Mouse (Mus musculus) midbrain, embryonic 14.5 days (tissue): ENCODE data around the gene Psg19. TPM values are rescaled to one million over a fixed set of nuclear protein-coding genes. Genes with fewer than 3 reads are reported as not detected.

Source experiments
- ATAC-seq: fragments of 200-750 bp; cut with Nextera tagmentation; 2 replicates; pipeline ENCODE4 v1.8.0; 2017; ENCODE audit warnings: moderate number of reproducible peaks, moderate library complexity; ENCODE audit not compliant: low FRiP score, low TSS enrichment
- DNase-seq: peaks from one replicate; pipeline ENCODE4 v3.0.0-alpha.2; 2015
- H3K27ac ChIP-seq: fragments of 300-500 bp; sonication (generic); replicated peaks from 2 replicates; pipeline ENCODE4 v1.5.1; 2014; ENCODE audit warnings: mild to moderate bottlenecking, low read depth, low read length, moderate library complexity
- H3K27me3 ChIP-seq: fragments of 300-500 bp; sonication (generic); 2 replicates; pipeline ENCODE4 v1.6.1; 2014; ENCODE audit warnings: low read length, control low read depth, mixed read lengths; ENCODE audit not compliant: control insufficient read depth, insufficient read depth
- H3K36me3 ChIP-seq: fragments of 300-500 bp; sonication (generic); 2 replicates; pipeline ENCODE4 v1.6.1; 2014; ENCODE audit warnings: low read length, control low read depth; ENCODE audit not compliant: control insufficient read depth, insufficient read depth
- H3K4me1 ChIP-seq: fragments of 300-500 bp; sonication (generic); 2 replicates; pipeline ENCODE4 v1.6.1; 2014; ENCODE audit warnings: mild to moderate bottlenecking, antibody characterized with exemption, low read length, control low read depth; ENCODE audit not compliant: control insufficient read depth, insufficient read depth
- H3K4me2 ChIP-seq: fragments of 300-500 bp; sonication (generic); 2 replicates; pipeline ENCODE4 v1.6.1; 2014; ENCODE audit warnings: mild to moderate bottlenecking, low read length, moderate library complexity
- H3K4me3 ChIP-seq: fragments of 300-500 bp; sonication (generic); replicated peaks from 2 replicates; pipeline ENCODE4 v1.5.1; 2014; ENCODE audit warnings: low read depth, low read length
- H3K9ac ChIP-seq: fragments of 300-500 bp; sonication (generic); replicated peaks from 2 replicates; pipeline ENCODE4 v1.6.1; 2014; ENCODE audit warnings: mild to moderate bottlenecking, low read length, moderate library complexity
- H3K9me3 ChIP-seq: fragments of 300-500 bp; sonication (generic); 2 replicates; pipeline ENCODE4 v1.6.1; 2016; ENCODE audit warnings: low read length, control low read depth, mixed read lengths; ENCODE audit not compliant: control insufficient read depth
- whole genome bisulfite sequencing: fragments of 180-500 bp; shearing (Covaris S2); extraction: QIAGEN DNeasy Blood & Tissue Kit; methylation state at CpG from one replicate; pipeline ENCODE4 v1.1.7; 2014; 5-methylcytosine and 5-hydroxymethylcytosine counted together
- polyA plus RNA-seq: library from polyadenylated mRNA; unstranded; fragments of >200 nt; fragmentation: Nextera tagmentation; extraction: Ambion mirVana; gene quantifications from 2 replicates; pipeline ENCODE4 v1.2.1, GENCODE M21; 2014

Psg19 gene
- not detected in 2 replicates for polyA plus RNA-seq

DNA sequence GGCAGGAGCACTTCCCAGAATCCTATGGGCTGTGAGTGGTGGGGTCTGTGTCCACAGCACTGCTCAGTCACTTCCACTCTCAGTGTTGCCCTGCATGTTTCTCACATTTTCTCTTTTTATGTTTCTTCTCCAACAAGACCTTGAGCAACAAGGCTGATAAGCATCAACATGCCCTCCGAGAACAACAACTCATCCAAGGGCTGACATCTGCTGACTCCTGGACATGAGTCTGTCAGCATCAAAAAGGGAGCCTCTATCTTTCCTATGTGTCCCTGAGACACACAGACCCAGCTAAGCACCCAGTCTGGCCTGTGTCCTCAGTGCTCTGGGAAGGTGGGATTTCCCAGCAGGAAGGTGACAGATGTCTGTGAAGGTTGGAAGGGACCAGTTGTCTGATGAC lies at the start of gene Psg19:
Psg19 (minus strand) TSS at position 101 of the 400 bp plus-strand sequence.
- Histone ChIP-seq H3K4me1 (no peaks in the 10 kb centered on the region), H3K9ac (no peak within 1 kb of the TSS), H3K9me3 (no peaks in the 10 kb centered on the region), H3K27me3 (no peaks in the 10 kb centered on the region), H3K4me3 (no peak within 1 kb of the TSS), H3K4me2 (no peak within 1 kb of the TSS), H3K36me3 (no peaks in the 10 kb centered on the region), H3K27ac (no peak within 1 kb of the TSS)
- DNase-seq (no peak), ATAC-seq (no peak)
- 92% methylated on average over 1 of the region's 1 CpGs for WGBS

DNA sequence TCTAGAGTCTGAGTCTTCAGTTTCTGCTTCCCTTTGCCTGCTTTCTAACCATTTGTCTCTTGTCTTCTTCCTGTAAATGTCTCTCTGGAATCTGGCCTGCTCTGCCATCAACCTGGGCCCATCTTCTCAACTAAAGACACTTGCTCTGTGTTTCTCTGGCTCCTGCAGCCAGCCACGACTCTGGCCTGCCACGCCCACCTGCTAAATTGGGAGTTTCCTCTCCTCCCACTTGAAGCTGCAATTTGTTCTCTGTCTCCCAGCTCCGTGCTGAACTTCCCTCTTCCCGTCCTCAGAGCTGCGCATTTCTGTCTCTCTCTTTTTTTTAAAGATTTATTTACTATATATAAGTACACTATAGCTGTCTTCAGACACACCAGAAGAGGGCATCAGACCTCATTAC lies 46.5 kb upstream of the Psg19 start:
- Histone ChIP-seq H3K9me3 (no peaks in the 10 kb centered on the region), H3K36me3 (no peaks in the 10 kb centered on the region), H3K4me1 (0 out of 2 replicates have a peak, but pooled peaks cover 4% of the 10 kb centered on the region), H3K9ac (no peak overlapping the region), H3K27me3 (no peaks in the 10 kb centered on the region), H3K27ac (no peak overlapping the region), H3K4me2 (no peak overlapping the region), H3K4me3 (no peak overlapping the region)
- 54% methylated on average over 5 of the region's 5 CpGs for WGBS
- DNase-seq (no peak), ATAC-seq (no peak)

DNA sequence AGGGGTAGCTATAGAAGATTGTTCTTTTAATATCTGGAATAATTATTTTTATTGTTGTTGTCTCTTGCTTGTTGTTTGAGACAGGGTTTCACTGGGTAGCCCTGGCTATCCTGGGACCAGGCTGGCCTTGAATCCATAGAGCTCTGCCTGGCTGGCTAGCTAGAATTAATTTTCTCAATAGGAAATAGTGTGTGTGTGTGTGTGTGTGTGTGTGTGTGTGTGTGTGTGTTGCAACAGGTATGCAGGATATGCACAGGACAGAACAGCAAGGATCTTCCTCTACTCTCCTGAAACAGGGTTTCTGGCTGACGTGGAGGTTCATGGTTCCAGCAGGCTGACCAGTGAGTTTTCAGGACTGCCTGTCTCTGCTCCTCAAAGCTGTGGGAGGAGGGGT lies 42.9 kb upstream of the Psg19 start:
- Histone ChIP-seq H3K36me3 (no peaks in the 10 kb centered on the region), H3K27me3 (no peaks in the 10 kb centered on the region), H3K9me3 (no peaks in the 10 kb centered on the region), H3K4me2 (peak overlapping the region; percentile 62), H3K27ac (no peak overlapping the region), H3K4me3 (no peak overlapping the region), H3K9ac (no peak overlapping the region), H3K4me1 (0 out of 2 replicates have a peak, but pooled peaks cover 4% of the 10 kb centered on the region)
- 68% methylated on average over 1 of the region's 1 CpGs for WGBS
- ATAC-seq, result no peak
- no peak for DNase-seq

DNA sequence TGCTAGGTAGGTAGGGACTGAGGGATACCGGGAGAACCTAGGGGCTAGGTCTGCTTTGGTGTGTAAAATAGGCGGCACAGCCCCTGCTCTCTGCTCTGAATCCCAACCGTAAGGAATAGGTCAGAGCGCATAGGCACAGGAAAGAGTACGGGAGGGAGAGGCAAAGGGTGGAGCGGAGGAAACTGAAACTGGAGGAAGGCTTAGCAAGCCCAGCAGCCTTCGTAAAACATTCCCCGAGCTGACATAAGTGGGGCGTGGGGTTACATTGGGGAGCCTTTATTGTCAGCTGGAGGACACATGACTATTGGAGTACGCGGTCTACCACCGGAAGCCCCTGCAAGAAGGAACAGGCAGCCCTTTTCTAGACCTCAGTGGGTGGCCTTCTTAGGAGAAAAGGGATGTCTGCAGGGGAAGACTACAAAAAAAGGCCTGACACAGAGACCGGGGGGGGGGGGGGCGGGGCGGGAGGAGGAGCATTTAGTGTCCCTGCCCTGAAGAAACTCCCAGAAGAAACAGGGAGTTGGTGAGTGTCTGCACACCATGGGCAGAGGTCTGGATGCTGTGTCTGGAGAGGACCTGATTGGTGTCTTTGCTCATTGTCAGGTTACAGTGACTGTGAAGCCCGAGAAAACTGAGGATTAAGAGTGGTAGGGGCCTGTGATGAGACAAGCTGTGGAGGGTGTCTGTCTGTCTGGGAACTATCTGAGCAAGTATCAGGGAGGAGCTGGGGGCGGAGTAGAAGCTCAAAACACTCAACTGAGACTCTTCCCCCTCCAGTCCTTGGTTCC lies 42.3 kb upstream of the Psg19 start:
- H3K4me1 ChIP-seq, result 0 out of 2 replicates have a peak, but pooled peaks cover 4% of the 10 kb centered on the region
- no peaks in the 10 kb centered on the region for H3K9me3 ChIP-seq
- ATAC-seq, result peak; percentile 53; the same call in 1 of the 2 replicates

DNA sequence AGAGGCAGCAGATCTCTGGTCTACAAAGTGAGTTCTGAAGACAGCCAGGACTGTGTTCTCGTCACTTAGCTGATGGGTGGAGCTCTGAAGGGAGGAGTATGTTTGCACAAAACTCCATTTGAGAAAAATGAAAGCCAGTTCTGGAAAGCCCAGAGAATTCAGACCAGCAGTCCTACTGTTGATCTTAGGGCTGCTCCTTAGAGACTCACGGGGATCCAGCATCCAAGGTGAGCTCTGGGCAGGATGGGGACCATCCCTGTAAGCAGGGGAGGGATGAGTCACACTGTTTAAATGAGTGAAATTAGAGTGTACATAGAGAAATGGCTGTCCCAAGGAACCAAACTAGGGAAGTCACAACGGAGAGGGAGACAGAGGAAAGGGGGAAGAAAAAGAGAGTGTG lies 41.5 kb upstream of the Psg19 start, which contains the start of gene Mill2:
Mill2 (plus strand) TSS at position 102 of the 400 bp plus-strand sequence.
- 0 out of 2 replicates have a peak, but pooled peaks cover 4% of the 10 kb centered on the region for H3K4me1 ChIP-seq
- peak within 1 kb of the TSS; percentile 50 for H3K9ac ChIP-seq
- H3K4me3 ChIP-seq, result peak within 1 kb of the TSS; percentile 31
- WGBS, result 24% methylated on average over 3 of the region's 3 CpGs
- no peak for DNase-seq
- H3K36me3 ChIP-seq, result no peaks in the 10 kb centered on the region
- peak within 1 kb of the TSS; percentile 32; the same call in 1 of the 2 replicates for H3K27ac ChIP-seq
- H3K4me2 ChIP-seq, result peak within 1 kb of the TSS; percentile 62
- no peaks in the 10 kb centered on the region for H3K9me3 ChIP-seq
- ATAC-seq, result no peak
- no peaks in the 10 kb centered on the region for H3K27me3 ChIP-seq

More for the DNA sequence above, 42.3 kb upstream of the Psg19 start:
- 6% methylated on average over 14 of the region's 17 CpGs for WGBS
- peak; percentile 56 for DNase-seq
- Histone ChIP-seq H3K36me3 (no peaks in the 10 kb centered on the region), H3K9ac (peak overlapping the region; percentile 50), H3K4me2 (peak overlapping the region; percentile 62), H3K27ac (peak overlapping the region; percentile 32; the same call in 1 of the 2 replicates), H3K4me3 (peak overlapping the region; percentile 31), H3K27me3 (no peaks in the 10 kb centered on the region)

DNA sequence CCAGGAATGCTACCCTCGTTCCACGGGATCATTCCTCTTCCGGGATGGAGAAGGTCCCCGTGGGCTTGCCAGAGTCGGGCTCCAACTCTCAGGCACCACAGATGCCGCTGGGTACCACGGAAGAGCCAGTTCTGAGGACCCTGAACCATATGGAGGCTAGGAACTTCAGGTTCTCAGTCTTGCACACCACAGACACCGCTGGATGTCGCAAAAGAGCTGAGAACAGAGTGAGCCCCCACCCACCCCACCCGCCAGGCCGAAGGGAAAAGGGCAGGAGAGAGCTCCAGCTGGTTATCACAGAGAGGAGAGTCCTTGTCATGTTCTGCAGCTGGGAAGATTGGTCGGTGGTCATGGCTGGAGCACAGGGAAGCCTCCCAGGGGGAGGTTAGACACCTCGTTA lies 34.0 kb upstream of the Psg19 start:
- no peak overlapping the region for H3K4me3 ChIP-seq
- H3K27me3 ChIP-seq, result no peaks in the 10 kb centered on the region
- no peak overlapping the region for H3K4me2 ChIP-seq
- no peak for DNase-seq
- WGBS, result 53% methylated on average over 13 of the region's 13 CpGs
- H3K27ac ChIP-seq, result no peak overlapping the region
- no peaks in the 10 kb centered on the region for H3K9me3 ChIP-seq
- ATAC-seq, result no peak
- no peaks in the 10 kb centered on the region for H3K36me3 ChIP-seq
- no peak overlapping the region for H3K9ac ChIP-seq
- H3K4me1 ChIP-seq, result no peaks in the 10 kb centered on the region

DNA sequence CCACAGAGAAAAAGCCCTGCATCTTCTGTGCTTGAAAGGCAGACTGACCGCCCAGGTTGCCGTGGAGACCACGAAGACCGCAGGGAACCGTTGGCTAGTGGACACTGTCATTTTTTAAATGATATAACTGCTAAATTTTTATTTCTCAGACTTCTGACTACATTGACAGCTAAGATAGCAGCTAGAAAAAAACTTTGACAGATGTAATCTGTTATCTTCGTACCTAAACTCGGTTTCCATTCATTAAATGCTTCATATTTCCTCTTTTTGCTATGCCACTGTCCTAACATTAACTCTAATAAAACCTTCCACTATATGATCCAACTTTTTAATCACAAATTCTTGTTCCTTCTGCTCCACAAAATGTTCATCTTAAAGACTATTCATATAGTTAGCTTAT lies 31.2 kb upstream of the Psg19 start:
- no peak overlapping the region for H3K9ac ChIP-seq
- H3K4me1 ChIP-seq, result no peaks in the 10 kb centered on the region
- DNase-seq (no peak), ATAC-seq (no peak)
- H3K27ac ChIP-seq, result no peak overlapping the region
- H3K36me3 ChIP-seq, result no peaks in the 10 kb centered on the region
- H3K4me3 ChIP-seq, result no peak overlapping the region
- 72% methylated on average over 7 of the region's 7 CpGs for WGBS
- H3K27me3 ChIP-seq, result no peaks in the 10 kb centered on the region
- H3K9me3 ChIP-seq, result no peaks in the 10 kb centered on the region
- no peak overlapping the region for H3K4me2 ChIP-seq

DNA sequence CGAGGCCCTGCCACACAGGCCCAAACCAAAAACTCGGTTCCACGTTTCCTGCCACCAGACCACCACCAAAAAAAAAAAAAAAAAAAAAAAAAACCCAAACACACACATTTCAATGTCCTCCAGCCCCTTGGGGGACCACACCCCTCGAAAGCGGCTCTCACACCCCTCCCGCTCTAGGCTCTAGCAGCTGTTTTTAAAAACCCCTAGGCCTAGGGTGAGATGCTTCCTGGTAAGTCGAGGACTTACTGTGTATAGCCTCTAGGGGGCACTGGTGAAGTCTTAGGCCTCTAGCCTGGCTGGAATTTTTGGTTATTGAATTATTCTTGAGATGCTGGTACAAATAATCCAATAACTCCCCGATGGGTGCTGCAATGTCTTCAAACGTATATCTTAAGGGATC lies 30.3 kb upstream of the Psg19 start:
- Histone ChIP-seq H3K9me3 (no peaks in the 10 kb centered on the region), H3K9ac (no peak overlapping the region), H3K4me3 (no peak overlapping the region), H3K4me1 (no peaks in the 10 kb centered on the region), H3K27me3 (no peaks in the 10 kb centered on the region), H3K36me3 (no peaks in the 10 kb centered on the region), H3K4me2 (no peak overlapping the region), H3K27ac (no peak overlapping the region)
- ATAC-seq, result no peak
- DNase-seq, result peak; percentile 47
- WGBS, result 60% methylated on average over 9 of the region's 9 CpGs
